Mouse (Mus musculus): ENCODE measurements around the gene Palm2. TPM values are rescaled to one million over a fixed set of nuclear protein-coding genes. Genes with fewer than 3 reads are reported as not detected.

The Palm2 gene
- total and polyA plus RNA-seq, 3 experiments: not detected

- H3K79me2 ChIP-seq (ENCODE audit: control insufficient read depth, insufficient read depth, low read length, poor library complexity): no peaks in the 10 kb centered on the region
- no peaks in the 10 kb centered on the region for H3K36me3 ChIP-seq (ENCODE audit: control insufficient read depth in 1 of 2, insufficient read depth in 2 of 2, low read length in 2 of 2)
- no peaks in the 10 kb centered on the region for H3K4me1 ChIP-seq (ENCODE audit: control insufficient read depth in 1 of 2, insufficient read depth in 2 of 2, low read length in 2 of 2)
- H3K27me3 ChIP-seq (ENCODE audit: control insufficient read depth in 1 of 2, insufficient read depth in 2 of 2, low read length in 2 of 2): no peaks in the 10 kb centered on the region; a peak in 1 of 4 replicates
- TF ChIP-seq BHLHE40 (IDR thresholded peaks at IDR 0.05; ENCODE audit: borderline replicate concordance, low read depth, low read length): no peak
- no peak for TF ChIP-seq KAT2A (conservative IDR thresholded peaks at IDR 0.05; ENCODE audit: low read depth, low read length)
- TF ChIP-seq USF1 (IDR thresholded peaks at IDR 0.05; ENCODE audit: low read depth, low read length): no peak
- TF ChIP-seq ETS1 (IDR thresholded peaks at IDR 0.05; ENCODE audit: low read depth, low read length): no peak
- TF ChIP-seq UBTF (IDR thresholded peaks at IDR 0.05; ENCODE audit: borderline replicate concordance, insufficient read depth, low read depth, low read length): no peak
- no peak for TF ChIP-seq NRF1 (IDR thresholded peaks at IDR 0.05; ENCODE audit: insufficient read depth, low read depth, low read length, poor library complexity, severe bottlenecking)
- TF ChIP-seq ZMIZ1 (IDR thresholded peaks at IDR 0.05; ENCODE audit: low read depth, low read length): no peak
- no peak for TF ChIP-seq ZKSCAN1 (IDR thresholded peaks at IDR 0.05; ENCODE audit: low read depth, low read length)
- TF ChIP-seq POLR2AphosphoS5 (IDR thresholded peaks at IDR 0.05; ENCODE audit: borderline replicate concordance, low read depth, low read length): no peak
- TF ChIP-seq GATA1 (IDR thresholded peaks at IDR 0.05; ENCODE audit: low read depth, low read length): no peak
- no peak overlapping the region for H3K27ac ChIP-seq (ENCODE audit: control insufficient read depth, low read depth, low read length)
- no peak for DNase-seq (ENCODE audit: low read depth, low spot score)
- H3K9me3 ChIP-seq (replicated peaks; ENCODE audit: insufficient read depth, low read length): no peaks in the 10 kb centered on the region
- no peak overlapping the region for H3K9ac ChIP-seq (ENCODE audit: control insufficient read depth, low read depth, low read length, poor library complexity, severe bottlenecking)
- no peak overlapping the region for H3K4me3 ChIP-seq (ENCODE audit: control insufficient read depth in 1 of 2, insufficient read depth in 1 of 2, low read depth in 2 of 2, low read length in 2 of 2)
These were observed 216.9 kb downstream of the Palm2 start for GRCm38 (mm10) chr4:57650994-57651393.

- Histone ChIP-seq H3K4me1 (ENCODE audit: control insufficient read depth in 1 of 2, insufficient read depth in 2 of 2, low read length in 2 of 2) (no peaks in the 10 kb centered on the region), H3K79me2 (ENCODE audit: control insufficient read depth, insufficient read depth, low read length, poor library complexity) (no peaks in the 10 kb centered on the region)
- no peak for DNase-seq (ENCODE audit: low read depth, low spot score)
These were observed 217.5 kb downstream of the Palm2 start for GRCm38 (mm10) chr4:57651547-57651946.

More at GRCm38 (mm10) chr4:57651547-57651946, 217.5 kb downstream of the Palm2 start:
- Histone ChIP-seq H3K9me3 (replicated peaks; ENCODE audit: insufficient read depth, low read length) (no peaks in the 10 kb centered on the region), H3K27me3 (ENCODE audit: control insufficient read depth in 1 of 2, insufficient read depth in 2 of 2, low read length in 2 of 2) (no peaks in the 10 kb centered on the region; a peak in 1 of 4 replicates), H3K27ac (ENCODE audit: control insufficient read depth, low read depth, low read length) (no peak overlapping the region), H3K36me3 (ENCODE audit: control insufficient read depth in 1 of 2, insufficient read depth in 2 of 2, low read length in 2 of 2) (no peaks in the 10 kb centered on the region), H3K9ac (ENCODE audit: control insufficient read depth, low read depth, low read length, poor library complexity, severe bottlenecking) (no peak overlapping the region), H3K4me3 (ENCODE audit: control insufficient read depth in 1 of 2, insufficient read depth in 1 of 2, low read depth in 2 of 2, low read length in 2 of 2) (no peak overlapping the region)
- TF ChIP-seq MXI1 (IDR thresholded peaks at IDR 0.05; ENCODE audit: low read depth, low read length): no peak
- no peak for TF ChIP-seq TCF12 (IDR thresholded peaks at IDR 0.05; ENCODE audit: low read depth, low read length)
- TF ChIP-seq ZNF384 (IDR thresholded peaks at IDR 0.05; ENCODE audit: low read depth, low read length): no peak
- no peak for TF ChIP-seq CHD2 (IDR thresholded peaks at IDR 0.05; ENCODE audit: low read length)
- TF ChIP-seq MYC (IDR thresholded peaks at IDR 0.05; ENCODE audit: low read depth, low read length): no peak
- no peak for TF ChIP-seq E2F4 (IDR thresholded peaks at IDR 0.05; ENCODE audit: borderline replicate concordance, low read depth, low read length)
- no peak for TF ChIP-seq MAX (IDR thresholded peaks at IDR 0.05; ENCODE audit: low read length)
- no peak for TF ChIP-seq NELFE (IDR thresholded peaks at IDR 0.05; ENCODE audit: low read depth, low read length)
- TF ChIP-seq GATA1 (IDR thresholded peaks at IDR 0.05; ENCODE audit: low read depth, low read length): no peak
- TF ChIP-seq USF2 (IDR thresholded peaks at IDR 0.05; ENCODE audit: borderline replicate concordance in 1 of 2, insufficient read depth in 1 of 2, low read depth in 1 of 2, low read length in 2 of 2): no peak
- no peak for TF ChIP-seq SIN3A (IDR thresholded peaks at IDR 0.05; ENCODE audit: low read length)
- TF ChIP-seq SMC3 (IDR thresholded peaks at IDR 0.05; ENCODE audit: low read depth, low read length): no peak
- no peak for TF ChIP-seq MAFK (IDR thresholded peaks at IDR 0.05; ENCODE audit: borderline replicate concordance, low read depth, low read length)
- no peak for TF ChIP-seq EP300 (IDR thresholded peaks at IDR 0.05; ENCODE audit: low read depth in 1 of 2, low read length in 2 of 2)
- TF ChIP-seq ZC3H11A (IDR thresholded peaks at IDR 0.05; ENCODE audit: low read depth, low read length): no peak
- TF ChIP-seq MYB (IDR thresholded peaks at IDR 0.05; ENCODE audit: low read depth, low read length): no peak
- no peak for TF ChIP-seq MEF2A (IDR thresholded peaks at IDR 0.05; ENCODE audit: extremely low read depth, insufficient replicate concordance, low read depth, low read length, poor library complexity, severe bottlenecking)
- no peak for TF ChIP-seq KAT2A (conservative IDR thresholded peaks at IDR 0.05; ENCODE audit: low read depth, low read length)
- no peak for TF ChIP-seq ELF1 (IDR thresholded peaks at IDR 0.05; ENCODE audit: low read depth, low read length)
- TF ChIP-seq CTCF (IDR thresholded peaks at IDR 0.05 in 2 of 3, conservative IDR thresholded peaks at IDR 0.05 in 1 of 3; ENCODE audit: control insufficient read depth in 1 of 3, insufficient read depth in 1 of 3, low read depth in 2 of 3, low read length in 3 of 3, poor library complexity in 1 of 3, severe bottlenecking in 1 of 3): no peak

Data from MEL (cell line).